Mouse (Mus musculus): ENCODE data around the gene Gtpbp10. TPM values are rescaled to one million over a fixed set of nuclear protein-coding genes. Genes with fewer than 3 reads are reported as not detected.

The Gtpbp10 gene
- polyA plus RNA-seq (2015; fragmentation: Nextera tagmentation; extraction: Ambion mirVana) = 20.6 and 26.1 TPM in 2 replicates

- peaks cover 16% of the 10 kb centered on the region for H3K4me1 ChIP-seq (replicated peaks)
- peak within 1 kb of the TSS; percentile 62 for H3K4me2 ChIP-seq
- H3K4me3 ChIP-seq = peak within 1 kb of the TSS; percentile 76
- WGBS = under 1% methylated on average over 43 of the region's 43 CpGs
- H3K27ac ChIP-seq = peak within 1 kb of the TSS; percentile 80
- ATAC-seq (ENCODE audit: low FRiP score) = peak; percentile 99
- 0 out of 2 replicates have a peak, but pooled peaks cover 4% of the 10 kb centered on the region for H3K27me3 ChIP-seq
- H3K9me3 ChIP-seq = no peaks in the 10 kb centered on the region
- peak within 1 kb of the TSS; percentile 80 for H3K9ac ChIP-seq
- H3K36me3 ChIP-seq = peaks cover 10% of the 10 kb centered on the region
Measured at GRCm38 (mm10) chr5:5559079-5559740, at the start of gene Gtpbp10. Gtpbp10 (minus strand) TSS chr5:5559538.

DNA sequence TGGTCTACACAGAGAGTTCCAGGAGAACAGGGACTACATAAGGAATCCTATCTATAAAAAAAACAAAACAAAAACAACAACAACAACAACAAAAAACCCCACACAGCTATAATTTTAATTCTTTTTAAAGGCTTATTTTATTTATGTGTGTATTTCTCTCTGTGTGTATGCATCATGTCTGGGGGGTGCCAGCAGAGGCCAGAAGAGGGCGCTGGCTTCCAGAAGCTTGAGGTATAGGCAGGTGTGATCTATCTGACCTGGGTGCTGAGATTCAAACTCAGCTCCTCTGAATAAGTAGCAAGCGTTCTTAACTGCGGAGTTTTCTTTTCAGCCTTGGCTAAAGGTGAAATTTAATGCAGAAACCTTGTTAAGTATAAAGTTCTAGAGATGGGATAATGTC lies 28.3 kb upstream of the Gtpbp10 start:
- Histone ChIP-seq H3K4me2 (no peak overlapping the region), H3K9me3 (no peaks in the 10 kb centered on the region), H3K4me1 (replicated peaks) (no peaks in the 10 kb centered on the region), H3K27ac (no peak overlapping the region), H3K9ac (no peak overlapping the region), H3K27me3 (no peaks in the 10 kb centered on the region), H3K36me3 (no peaks in the 10 kb centered on the region; the same call in 1 of the 2 replicates), H3K4me3 (no peak overlapping the region)
- 88% methylated on average over 3 of the region's 3 CpGs for whole genome bisulfite sequencing
- no peak for ATAC-seq (ENCODE audit: low FRiP score)

DNA sequence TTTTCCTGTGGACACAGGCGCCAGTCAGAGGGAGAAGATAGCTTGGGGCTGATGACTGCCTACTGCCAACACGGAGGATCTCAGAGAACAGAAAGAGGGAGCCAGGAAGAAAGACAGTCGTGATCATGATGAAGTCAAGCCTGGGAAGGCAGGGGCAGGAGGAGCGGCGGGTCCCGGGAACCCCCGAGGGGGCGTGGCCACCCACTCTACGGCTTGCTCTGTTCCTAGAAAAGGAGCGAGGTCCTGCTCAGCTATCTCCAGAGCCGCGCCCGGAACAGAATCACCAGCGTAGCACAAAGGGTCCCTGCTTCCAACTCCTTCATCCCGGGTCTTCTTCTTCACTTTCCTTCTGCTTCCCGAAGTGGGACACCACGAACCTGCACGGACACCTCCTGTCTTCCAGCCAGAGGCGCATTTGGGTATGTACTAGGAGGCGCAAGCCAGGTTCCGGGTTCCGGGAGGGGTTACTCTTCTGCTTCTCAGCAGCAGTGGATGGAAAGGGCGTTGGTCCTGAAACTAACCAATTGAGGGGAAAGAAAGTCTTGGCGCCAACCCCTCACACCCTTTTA lies 14.5 kb upstream of the Gtpbp10 start, which contains the start of gene Gm8773:
Gene Gm8773, plus strand, starts transcription at position 51 of the 569 bp plus-strand sequence.
- peak within 1 kb of the TSS; percentile 18; the same call in 1 of the 2 replicates for H3K27ac ChIP-seq
- 1% methylated on average over 24 of the region's 24 CpGs for WGBS

GRCm38 (mm10) chr5:5562435-5562834 lies 3.1 kb upstream of the Gtpbp10 start:
- ATAC-seq (ENCODE audit: low FRiP score) = no peak
- Histone ChIP-seq H3K4me1 (replicated peaks) (peaks cover 16% of the 10 kb centered on the region), H3K4me2 (no peak overlapping the region), H3K9me3 (no peaks in the 10 kb centered on the region), H3K36me3 (no peaks in the 10 kb centered on the region), H3K4me3 (no peak overlapping the region), H3K27ac (no peak overlapping the region), H3K27me3 (0 out of 2 replicates have a peak, but pooled peaks cover 4% of the 10 kb centered on the region), H3K9ac (no peak overlapping the region)
- 81% methylated on average over 3 of the region's 3 CpGs for WGBS

More for the DNA sequence above, 14.5 kb upstream of the Gtpbp10 start, which contains the start of gene Gm8773:
- peaks cover 3% of the 10 kb centered on the region; the same call in 1 of the 2 replicates for H3K4me1 ChIP-seq (replicated peaks)
- H3K4me2 ChIP-seq = peak within 1 kb of the TSS; percentile 81
- no peaks in the 10 kb centered on the region for H3K36me3 ChIP-seq
- H3K27me3 ChIP-seq = peaks cover 6% of the 10 kb centered on the region; the same call in 1 of the 2 replicates
- H3K9me3 ChIP-seq = no peaks in the 10 kb centered on the region
- ATAC-seq (ENCODE audit: low FRiP score) = peak; percentile 88
- peak within 1 kb of the TSS; percentile 55 for H3K4me3 ChIP-seq
- peak within 1 kb of the TSS; percentile 75 for H3K9ac ChIP-seq

GRCm38 (mm10) chr5:5561041-5561706 lies 1.8 kb upstream of the Gtpbp10 start:
- H3K27ac ChIP-seq = no peak overlapping the region

DNA sequence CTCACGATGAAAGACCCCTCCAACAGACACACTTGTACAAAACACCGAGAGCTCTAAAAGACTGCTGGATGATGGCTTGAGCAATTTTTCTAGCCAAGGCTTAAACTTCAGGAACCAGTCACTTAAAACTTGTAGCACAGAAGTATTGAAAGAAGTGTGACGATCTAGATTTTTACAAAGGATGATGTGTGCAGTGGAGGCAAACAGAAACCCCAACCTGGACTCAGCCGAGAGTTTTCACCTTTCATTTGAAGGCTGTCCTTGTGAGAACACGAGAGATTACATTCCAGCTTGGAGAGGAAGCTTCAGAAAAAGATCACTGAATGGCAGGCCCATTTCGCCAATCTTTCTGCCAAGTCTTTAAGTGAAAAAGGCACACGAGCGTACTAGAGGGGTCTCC lies 460 bp upstream of the Gtpbp10 start:
- Histone ChIP-seq H3K9me3 (no peaks in the 10 kb centered on the region), H3K27me3 (0 out of 2 replicates have a peak, but pooled peaks cover 4% of the 10 kb centered on the region), H3K36me3 (peaks cover 4% of the 10 kb centered on the region), H3K9ac (peak overlapping the region; percentile 80), H3K27ac (peak overlapping the region; percentile 80), H3K4me2 (peak overlapping the region; percentile 62), H3K4me3 (peak overlapping the region; percentile 76), H3K4me1 (replicated peaks) (peaks cover 16% of the 10 kb centered on the region)
- 43% methylated on average over 8 of the region's 8 CpGs for WGBS
- ATAC-seq (ENCODE audit: low FRiP score) = peak; percentile 38; the same call in 1 of the 2 replicates

More at GRCm38 (mm10) chr5:5561041-5561706, 1.8 kb upstream of the Gtpbp10 start:
- 77% methylated on average over 4 of the region's 4 CpGs for WGBS
- H3K4me3 ChIP-seq = no peak overlapping the region
- H3K4me2 ChIP-seq = no peak overlapping the region
- no peak overlapping the region for H3K9ac ChIP-seq
- no peaks in the 10 kb centered on the region for H3K9me3 ChIP-seq
- 0 out of 2 replicates have a peak, but pooled peaks cover 4% of the 10 kb centered on the region for H3K27me3 ChIP-seq
- peaks cover 16% of the 10 kb centered on the region for H3K4me1 ChIP-seq (replicated peaks)
- no peaks in the 10 kb centered on the region for H3K36me3 ChIP-seq
- ATAC-seq (ENCODE audit: low FRiP score) = no peak

- Histone ChIP-seq H3K36me3 (peaks cover 47% of the 10 kb centered on the region), H3K4me1 (replicated peaks) (no peaks in the 10 kb centered on the region), H3K27me3 (no peaks in the 10 kb centered on the region), H3K9me3 (no peaks in the 10 kb centered on the region), H3K27ac (no peak overlapping the region), H3K4me2 (no peak overlapping the region), H3K9ac (no peak overlapping the region), H3K4me3 (no peak overlapping the region)
- no peak for ATAC-seq (ENCODE audit: low FRiP score)
- 78% methylated on average over 1 of the region's 1 CpGs for WGBS
Measured at GRCm38 (mm10) chr5:5551110-5551509, 8.2 kb downstream of the Gtpbp10 start.

DNA sequence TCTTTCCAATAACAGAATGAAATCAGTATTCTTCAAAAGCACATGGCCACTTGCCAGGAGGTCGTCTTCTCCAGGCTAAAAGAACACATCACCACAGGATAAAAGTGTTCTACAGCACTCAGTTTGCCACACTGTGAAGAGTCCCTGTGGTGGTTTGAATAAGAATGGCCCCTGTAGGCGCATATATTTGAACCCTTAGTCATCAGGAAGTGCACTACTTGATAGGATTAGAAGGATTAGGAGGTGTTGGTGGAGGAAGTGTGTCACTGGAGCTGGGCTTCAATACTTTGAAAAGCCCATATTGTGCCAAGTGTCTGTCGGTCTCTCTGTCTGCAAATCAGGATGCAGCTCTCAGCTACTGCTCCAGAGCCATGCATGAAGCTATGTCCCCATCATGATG lies 19.0 kb downstream of the Gtpbp10 start:
- WGBS = 75% methylated on average over 3 of the region's 3 CpGs
- no peak for ATAC-seq (ENCODE audit: low FRiP score)
- no peak overlapping the region for H3K27ac ChIP-seq
- H3K27me3 ChIP-seq = no peaks in the 10 kb centered on the region
- no peak overlapping the region for H3K4me2 ChIP-seq
- H3K36me3 ChIP-seq = peaks cover 55% of the 10 kb centered on the region
- no peak overlapping the region for H3K9ac ChIP-seq
- H3K9me3 ChIP-seq = no peaks in the 10 kb centered on the region
- no peaks in the 10 kb centered on the region for H3K4me1 ChIP-seq (replicated peaks)
- no peak overlapping the region for H3K4me3 ChIP-seq

GRCm38 (mm10) chr5:5539771-5540170 lies 19.6 kb downstream of the Gtpbp10 start:
- 69% methylated on average over 3 of the region's 3 CpGs for WGBS
- no peak for ATAC-seq (ENCODE audit: low FRiP score)
- H3K4me1 ChIP-seq (replicated peaks) = no peaks in the 10 kb centered on the region
- no peak overlapping the region for H3K4me3 ChIP-seq
- H3K9ac ChIP-seq = no peak overlapping the region
- no peak overlapping the region for H3K27ac ChIP-seq
- no peaks in the 10 kb centered on the region for H3K9me3 ChIP-seq
- H3K27me3 ChIP-seq = no peaks in the 10 kb centered on the region
- H3K36me3 ChIP-seq = peaks cover 55% of the 10 kb centered on the region
- no peak overlapping the region for H3K4me2 ChIP-seq

- Histone ChIP-seq H3K4me1 (replicated peaks) (no peaks in the 10 kb centered on the region), H3K27me3 (no peaks in the 10 kb centered on the region), H3K9ac (no peak overlapping the region), H3K9me3 (no peaks in the 10 kb centered on the region), H3K27ac (no peak overlapping the region), H3K36me3 (peaks cover 31% of the 10 kb centered on the region), H3K4me3 (no peak overlapping the region), H3K4me2 (no peak overlapping the region)
- no peak for ATAC-seq (ENCODE audit: low FRiP score)
- WGBS = 92% methylated on average over 1 of the region's 1 CpGs
Measured at GRCm38 (mm10) chr5:5536131-5536530, 23.2 kb downstream of the Gtpbp10 start.

DNA sequence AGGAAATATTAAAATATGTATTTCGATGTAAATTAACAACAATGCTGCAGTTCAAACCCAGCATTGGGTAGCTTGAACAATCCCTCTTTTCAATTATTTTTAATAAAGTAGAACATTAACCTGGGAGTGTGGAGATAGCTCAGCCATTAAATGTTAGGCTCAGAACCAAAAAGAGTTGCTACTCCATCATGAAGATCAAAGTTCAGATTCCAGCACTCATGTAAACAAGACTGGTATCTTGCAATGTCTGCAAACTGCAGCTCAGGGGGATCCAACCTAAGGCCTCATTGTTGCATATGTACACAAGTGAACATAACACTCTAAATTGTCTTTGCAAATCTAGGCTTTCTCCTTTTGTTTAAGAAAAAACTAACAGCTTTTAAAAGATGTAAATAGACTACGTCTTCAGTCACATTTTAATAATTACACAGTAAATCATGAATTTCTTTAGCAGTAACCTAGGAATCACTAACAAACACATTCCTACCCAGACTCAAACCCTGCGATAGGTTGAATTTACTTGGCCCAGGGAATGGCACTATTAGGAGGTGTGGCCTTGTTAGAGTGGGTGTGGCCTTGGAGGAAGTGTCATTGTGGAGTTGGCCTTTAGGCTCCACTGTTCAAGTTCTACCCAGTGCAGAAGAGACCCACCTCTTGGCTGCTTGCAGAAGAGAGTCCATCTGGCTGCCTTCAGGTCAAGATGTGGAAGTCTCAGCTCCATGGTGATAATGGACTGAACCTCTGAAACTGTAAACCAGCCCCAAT lies 25.5 kb downstream of the Gtpbp10 start:
- ATAC-seq (ENCODE audit: low FRiP score) = no peak
- Histone ChIP-seq H3K4me2 (no peak overlapping the region), H3K27me3 (no peaks in the 10 kb centered on the region), H3K9me3 (no peaks in the 10 kb centered on the region), H3K36me3 (peaks cover 18% of the 10 kb centered on the region), H3K4me3 (no peak overlapping the region), H3K9ac (no peak overlapping the region), H3K4me1 (replicated peaks) (no peaks in the 10 kb centered on the region), H3K27ac (no peak overlapping the region)
- 94% methylated on average over 3 of the region's 3 CpGs for WGBS
